Comparison of ENCODE assay signal across 8 mouse cellular contexts in genomic region chr11:19007541-19008424, GRCm38 (mm10). TPM values are rescaled to one million over a fixed set of nuclear protein-coding genes. Genes with fewer than 3 reads are reported as not detected.
DNase-seq lines count a peak whose midpoint lies in the region; ATAC-seq lines count a peak whose summit lies in the region.

No protein-coding gene starts in this region.

- WGBS in kidney, embryonic 15.5 days, result 25% methylated on average over 45 of the region's 45 CpGs
- WGBS in heart, embryonic 14.5 days, result 13% methylated on average over 45 of the region's 45 CpGs
- 17% methylated on average over 45 of the region's 45 CpGs for WGBS in limb, embryonic 12.5 days
- WGBS in neural tube, embryonic 11.5 days, result 12% methylated on average over 45 of the region's 45 CpGs

- H3K4me2 ChIP-seq in kidney, embryonic 15.5 days, result peak overlapping the region; percentile 76
- H3K4me2 ChIP-seq in heart, embryonic 14.5 days (ENCODE audit: low read length), result peak overlapping the region; percentile 96
- H3K4me2 ChIP-seq in limb, embryonic 12.5 days, result peak overlapping the region; percentile 51
- peak overlapping the region; percentile 92 for H3K4me2 ChIP-seq in neural tube, embryonic 11.5 days (ENCODE audit: low read depth)

- H3K27me3 ChIP-seq in kidney, embryonic 15.5 days, result peaks cover 35% of the 10 kb centered on the region; the same call in 1 of the 2 replicates
- H3K27me3 ChIP-seq in heart, embryonic 14.5 days (ENCODE audit: control insufficient read depth, insufficient read depth, low read length), result no peaks in the 10 kb centered on the region
- H3K27me3 ChIP-seq in limb, embryonic 12.5 days, result peaks cover 64% of the 10 kb centered on the region
- no peaks in the 10 kb centered on the region for H3K27me3 ChIP-seq in neural tube, embryonic 11.5 days (ENCODE audit: control insufficient read depth, insufficient read depth, low read length)

- no peaks in the 10 kb centered on the region for H3K9me3 ChIP-seq in kidney, embryonic 15.5 days (replicated peaks)
- H3K9me3 ChIP-seq in heart, embryonic 14.5 days (ENCODE audit: control insufficient read depth, low read length), result no peaks in the 10 kb centered on the region
- H3K9me3 ChIP-seq in limb, embryonic 12.5 days, result no peaks in the 10 kb centered on the region
- H3K9me3 ChIP-seq in neural tube, embryonic 11.5 days (ENCODE audit: control insufficient read depth, low read length), result no peaks in the 10 kb centered on the region

- peak overlapping the region; percentile 44 for H3K9ac ChIP-seq in kidney, embryonic 15.5 days
- peak overlapping the region; percentile 99 for H3K9ac ChIP-seq in heart, embryonic 14.5 days (ENCODE audit: low read length)
- H3K9ac ChIP-seq in limb, embryonic 12.5 days (replicated peaks), result peak overlapping the region; percentile 35
- peak overlapping the region; percentile 65 for H3K9ac ChIP-seq in neural tube, embryonic 11.5 days (ENCODE audit: low read length)

- peaks cover 49% of the 10 kb centered on the region for H3K4me1 ChIP-seq in kidney, embryonic 15.5 days
- peaks cover 31 to 55% of the 10 kb centered on the region in 2 experiments for H3K4me1 ChIP-seq in heart, embryonic 14.5 days (ENCODE audit: control insufficient read depth in 2 of 2, insufficient read depth in 2 of 2, low read length in 2 of 2)
- H3K4me1 ChIP-seq in limb, embryonic 12.5 days (replicated peaks), result peaks cover 22% of the 10 kb centered on the region
- H3K4me1 ChIP-seq in neural tube, embryonic 11.5 days (ENCODE audit: control insufficient read depth, insufficient read depth, low read length), result peaks cover 45% of the 10 kb centered on the region

- DNase-seq in kidney, adult 8-10 months, result no peak
- peak; percentile 60 for DNase-seq in neural tube, embryonic 11.5 days (ENCODE audit: low spot score)
- no peak for DNase-seq in gastrocnemius, postnatal 10 days

- H3K36me3 ChIP-seq in kidney, embryonic 15.5 days, result peaks cover 10% of the 10 kb centered on the region
- H3K36me3 ChIP-seq in heart, embryonic 14.5 days (ENCODE audit: control insufficient read depth, insufficient read depth, low read length), result peaks cover 48% of the 10 kb centered on the region
- no peaks in the 10 kb centered on the region for H3K36me3 ChIP-seq in limb, embryonic 12.5 days
- H3K36me3 ChIP-seq in neural tube, embryonic 11.5 days (ENCODE audit: control insufficient read depth, insufficient read depth, low read length), result no peaks in the 10 kb centered on the region; the same call in none of the 2 replicates

- no peak for ATAC-seq in kidney, embryonic 15.5 days (replicated peaks; ENCODE audit: low FRiP score)
- peak; percentile 47 for ATAC-seq in common myeloid progenitor, adult 5-6 weeks (replicated peaks; ENCODE audit: low read depth, poor library complexity, severe bottlenecking)
- ATAC-seq in heart, embryonic 14.5 days (ENCODE audit: insufficient number of reproducible peaks, insufficient read depth, low FRiP score, low read depth), result peak; percentile 64
- no peak for ATAC-seq in limb, embryonic 12.5 days (ENCODE audit: insufficient number of reproducible peaks, insufficient read depth, low FRiP score, low TSS enrichment, low read depth)
- peak; percentile 21; the same call in 1 of the 2 replicates for ATAC-seq in neural tube, embryonic 11.5 days (ENCODE audit: insufficient read depth, low FRiP score, low TSS enrichment)
- ATAC-seq in inflammation-experienced regulatory T-cells, adult 6 months, result no peak

- peak overlapping the region; percentile 59 for H3K4me3 ChIP-seq in kidney, embryonic 15.5 days (replicated peaks)
- peak overlapping the region; percentile 18 to 36 for H3K4me3 ChIP-seq in heart, embryonic 14.5 days (ENCODE audit: control insufficient read depth in 1 of 2, insufficient read depth in 1 of 2, low read depth in 1 of 2, low read length in 2 of 2)
- H3K4me3 ChIP-seq in limb, embryonic 12.5 days (replicated peaks), result peak overlapping the region; percentile 27
- H3K4me3 ChIP-seq in neural tube, embryonic 11.5 days (ENCODE audit: low read depth, low read length), result peak overlapping the region; percentile 26

- H3K27ac ChIP-seq in kidney, embryonic 15.5 days, result peak overlapping the region; percentile 85
- peak overlapping the region; percentile 76 to 90 for H3K27ac ChIP-seq in heart, embryonic 14.5 days (replicated peaks in 1 of 2; ENCODE audit: control insufficient read depth in 1 of 2, insufficient read depth in 1 of 2, low read depth in 2 of 2, low read length in 2 of 2)
- no peak overlapping the region for H3K27ac ChIP-seq in limb, embryonic 12.5 days
- H3K27ac ChIP-seq in neural tube, embryonic 11.5 days (ENCODE audit: low read depth, low read length), result peak overlapping the region; percentile 76

RNA-seq across cellular contexts. Expression of gene Meis1, which starts 11.0 kb away (rescaled TPM):
- 118 and 130 TPM in 2 replicates for polyA plus RNA-seq in kidney, embryonic 15.5 days (2015; fragmentation: Nextera tagmentation; extraction: Ambion mirVana)
- 95.6 and 102 TPM in 2 replicates for total RNA-seq in common myeloid progenitor, adult 5-6 weeks (2017)
- 50.1 and 55.4 TPM in 2 replicates for polyA plus RNA-seq in heart, embryonic 14.5 days (2014; fragmentation: Nextera tagmentation; extraction: Ambion mirVana)
- polyA plus RNA-seq in limb, embryonic 12.5 days (2016; fragmentation: Nextera tagmentation; extraction: Ambion mirVana), result 32.4 and 35.1 TPM in 2 replicates
- 183 and 189 TPM in 2 replicates for polyA plus RNA-seq in neural tube, embryonic 11.5 days (2014; fragmentation: Nextera tagmentation; extraction: Ambion mirVana)
- total RNA-seq in gastrocnemius, postnatal 10 days (2021), result 1 to 10 TPM; 6.0 to 7.1 TPM
- polyA plus RNA-seq in inflammation-experienced regulatory T-cells, adult 6 months (2017; shearing (Covaris generic)), result under 1 TPM in 2 of 3 experiments, not detected in 1; 0.10 to 0.13 TPM

Comparison
In these comparisons a context has a peak if more than half of its experiments do, and no peak if none do; other contexts are left out.
1. ATAC-seq: peak in common myeloid progenitor, adult 5-6 weeks (single experiment), heart, embryonic 14.5 days (single experiment) and neural tube, embryonic 11.5 days (single experiment); none in kidney, embryonic 15.5 days (single experiment), limb, embryonic 12.5 days (single experiment) and inflammation-experienced regulatory T-cells, adult 6 months (single experiment).
2. H3K9ac ChIP-seq: peak in every context shown above with its lines; median percentile 99 in heart, embryonic 14.5 days; 65 in neural tube, embryonic 11.5 days; 44 in kidney, embryonic 15.5 days; 35 in limb, embryonic 12.5 days.
3. RNA of gene Meis1, which starts 11.0 kb away (polyA plus RNA-seq): 183 to 189 TPM in neural tube, embryonic 11.5 days, 118 to 130 TPM in kidney, embryonic 15.5 days, 50.1 to 55.4 TPM in heart, embryonic 14.5 days and 32.4 to 35.1 TPM in limb, embryonic 12.5 days; 0.10 to 0.13 TPM in inflammation-experienced regulatory T-cells, adult 6 months; every median in the first group is over 10 times any median in the second.
4. Peak in every context shown above with its lines, with median percentiles within 50 percentile points of each other: H3K4me2 ChIP-seq and H3K4me3 ChIP-seq.